Mouse (Mus musculus) thymus, adult 2 months (tissue): ENCODE measurements at regions not wholly inside any gene's neighbourhood (a gene's known extent, or its start where the extent isn't known, plus 50 kb on each side); places are given as distances from the start of the nearest gene placed in this dataset.

Source experiments
- DNase-seq: peaks from one replicate; pipeline ENCODE4 v3.0.0; 2021
- H3K27ac ChIP-seq: fragments of 200-500 bp; 2 replicates; pipeline ENCODE4 v1.5.1; 2012; ENCODE audit warnings: low read length, control low read depth; ENCODE audit not compliant: control insufficient read depth, insufficient read depth
- H3K27me3 ChIP-seq: fragments of 200-500 bp; 2 replicates; pipeline ENCODE4 v1.6.1; 2012; ENCODE audit warnings: mild to moderate bottlenecking, low read length, moderate library complexity, mixed read lengths; ENCODE audit not compliant: control insufficient read depth, insufficient read depth
- H3K36me3 ChIP-seq: fragments of 200-500 bp; 2 replicates; pipeline ENCODE4 v1.6.1; 2012; ENCODE audit warnings: mild to moderate bottlenecking, low read length, moderate library complexity; ENCODE audit not compliant: control insufficient read depth, insufficient read depth
- H3K4me1 ChIP-seq: fragments of 200-500 bp; replicated peaks from 2 replicates; pipeline ENCODE4 v1.6.1; 2012; ENCODE audit warnings: low read length; ENCODE audit not compliant: control insufficient read depth, insufficient read depth
- H3K4me3 ChIP-seq: fragments of 200-500 bp; 2 replicates; pipeline ENCODE4 v1.5.1; 2012; ENCODE audit warnings: mild to moderate bottlenecking, low read length, control low read depth, moderate library complexity; ENCODE audit not compliant: control insufficient read depth, insufficient read depth
- CTCF ChIP-seq: fragments of 200-500 bp; IDR thresholded peaks from 2 replicates; pipeline ENCODE4 v1.5.1; 2012; ENCODE audit warnings: mild to moderate bottlenecking, control low read depth, low read length, moderate library complexity, borderline replicate concordance; ENCODE audit not compliant: control insufficient read depth, poor library complexity, insufficient read depth; ENCODE audit errors: extremely low read depth
- POLR2A ChIP-seq: fragments of 200-500 bp; IDR thresholded peaks from 2 replicates; pipeline ENCODE4 v1.6.1; 2012; ENCODE audit warnings: mild to moderate bottlenecking, low read length, control low read depth, moderate library complexity; ENCODE audit not compliant: control insufficient read depth, poor library complexity, insufficient read depth; ENCODE audit errors: extremely low read depth
- WGBS: fragments of 180-500 bp; shearing (Covaris S2); methylation state at CpG from one replicate; pipeline ENCODE4 v1.1.7; 2018; 5-methylcytosine and 5-hydroxymethylcytosine counted together

DNA sequence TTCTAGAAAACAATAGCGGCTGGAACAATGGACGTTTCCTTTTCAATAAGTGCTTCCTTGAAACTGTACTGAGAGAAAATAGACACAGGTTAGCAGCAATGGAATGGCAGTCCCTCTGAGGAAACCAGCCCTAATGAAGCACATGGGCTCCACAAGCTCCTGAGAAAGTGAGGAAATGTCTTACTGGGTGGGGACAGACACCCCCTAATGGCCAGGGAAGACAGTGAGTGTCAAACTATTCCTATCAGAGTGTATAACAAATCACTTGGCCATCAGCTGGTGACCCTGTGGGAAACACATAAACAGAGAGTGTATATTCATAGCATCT is 333.9 kb downstream of the Fat4 start:
- 32% methylated on average over 2 of the region's 2 CpGs for WGBS
- Histone ChIP-seq H3K4me3 (no peak overlapping the region), H3K4me1 (no peaks in the 10 kb centered on the region), H3K27ac (no peak overlapping the region), H3K27me3 (no peaks in the 10 kb centered on the region), H3K36me3 (no peaks in the 10 kb centered on the region)
- TF ChIP-seq CTCF (no peak), POLR2A (no peak)
- no peak for DNase-seq

DNA sequence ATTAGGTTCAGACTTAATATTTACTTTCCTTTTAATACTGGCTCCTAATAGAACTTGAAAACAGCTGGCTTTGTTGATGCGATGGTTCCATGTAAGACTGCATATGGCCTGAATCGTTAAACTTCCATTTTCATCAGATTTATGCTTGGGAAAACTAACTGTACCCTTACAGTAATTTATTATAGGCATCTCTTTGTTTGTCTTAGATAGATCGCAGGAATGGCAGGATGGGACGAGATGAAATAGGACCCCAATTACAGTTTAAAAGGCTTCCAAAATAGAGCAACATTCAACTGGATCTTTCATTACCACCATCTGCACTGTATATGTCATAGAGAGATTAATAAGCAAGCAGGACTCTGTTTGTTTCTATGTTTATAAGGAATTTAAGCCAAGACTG is 335.3 kb downstream of the Fat4 start:
- DNase-seq, result no peak
- Histone ChIP-seq H3K4me1 (no peaks in the 10 kb centered on the region), H3K4me3 (no peak overlapping the region), H3K36me3 (no peaks in the 10 kb centered on the region), H3K27me3 (no peaks in the 10 kb centered on the region), H3K27ac (no peak overlapping the region)
- WGBS, result 95% methylated on average over 4 of the region's 4 CpGs
- TF ChIP-seq POLR2A (no peak), CTCF (no peak)

DNA sequence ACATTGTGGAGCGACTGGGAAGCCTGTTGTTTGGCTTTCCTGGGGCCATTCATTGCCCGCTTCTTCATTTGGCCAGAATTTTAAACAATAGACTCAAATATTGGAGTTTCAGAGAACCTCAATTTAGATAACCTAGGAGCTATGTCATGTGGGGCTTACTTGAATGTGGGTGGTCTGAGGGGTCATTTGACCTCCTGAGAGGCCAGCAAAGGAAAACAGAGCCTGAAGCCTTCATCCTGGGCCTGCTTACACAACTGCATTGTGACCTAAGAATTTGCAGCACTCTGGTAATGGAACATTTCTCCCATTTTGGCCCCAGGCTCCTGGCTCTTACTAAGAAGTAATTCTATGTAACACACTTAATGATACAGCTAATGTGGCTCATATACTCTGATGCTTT is 348.2 kb downstream of the Fat4 start:
- TF ChIP-seq POLR2A (no peak), CTCF (no peak)
- 92% methylated on average over 2 of the region's 2 CpGs for WGBS
- Histone ChIP-seq H3K36me3 (no peaks in the 10 kb centered on the region), H3K27ac (no peak overlapping the region), H3K4me1 (no peaks in the 10 kb centered on the region), H3K4me3 (no peak overlapping the region), H3K27me3 (no peaks in the 10 kb centered on the region)
- DNase-seq, result no peak

DNA sequence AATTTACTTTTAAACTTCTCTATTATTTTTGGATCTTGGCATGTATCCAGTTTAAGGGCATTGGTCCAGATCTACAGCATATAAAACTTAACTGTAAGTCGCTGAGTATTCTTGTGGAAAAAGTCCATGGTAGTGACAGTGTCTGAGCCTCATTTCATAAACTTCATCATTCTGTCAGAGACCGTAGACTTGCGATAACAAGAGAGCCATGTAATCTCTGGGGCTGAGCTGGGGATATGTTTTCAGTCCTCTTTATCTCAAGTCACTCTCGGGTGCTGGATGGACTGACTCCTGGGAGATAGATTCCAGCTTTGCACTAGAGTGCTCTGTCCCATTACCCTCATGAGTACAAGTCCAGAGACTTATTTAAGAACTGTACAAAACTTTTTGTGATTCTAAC is 362.0 kb downstream of the Fat4 start:
- Histone ChIP-seq H3K27ac (no peak overlapping the region), H3K36me3 (no peaks in the 10 kb centered on the region), H3K4me1 (no peaks in the 10 kb centered on the region), H3K4me3 (no peak overlapping the region), H3K27me3 (no peaks in the 10 kb centered on the region)
- TF ChIP-seq POLR2A (no peak), CTCF (no peak)
- 91% methylated on average over 4 of the region's 4 CpGs for WGBS
- no peak for DNase-seq

DNA sequence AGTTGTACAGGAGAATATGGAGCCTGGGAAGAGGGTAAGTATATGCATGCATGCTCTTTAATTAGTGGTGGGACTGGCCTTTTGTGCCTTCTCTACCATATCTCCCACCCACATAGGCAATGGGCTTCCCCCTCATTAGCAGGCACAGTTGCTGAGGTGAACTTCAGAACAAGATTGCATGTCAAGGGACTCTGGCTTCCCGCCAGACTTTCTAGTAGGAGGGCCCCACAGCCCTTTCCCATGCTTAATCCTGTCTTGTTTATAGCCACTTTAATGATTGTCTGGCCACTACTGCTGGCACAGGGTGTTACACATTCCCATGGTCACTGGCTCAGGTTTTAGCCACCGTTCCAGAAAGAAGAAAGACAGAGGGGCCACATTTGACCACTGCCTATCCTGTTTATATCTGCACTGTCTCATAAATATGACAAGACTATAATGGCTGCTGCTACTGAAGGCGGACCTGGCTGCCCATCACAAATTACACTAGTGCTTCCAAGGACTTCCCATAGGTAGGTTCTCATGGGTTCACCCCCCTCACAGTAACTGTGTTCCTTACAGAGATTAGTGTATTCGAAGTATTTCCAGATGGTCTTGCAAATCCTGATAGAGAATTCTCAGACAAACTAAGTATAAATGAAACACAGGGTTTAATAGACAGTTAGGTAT is 362.6 kb downstream of the Fat4 start:
- DNase-seq, result no peak
- no peaks in the 10 kb centered on the region for H3K36me3 ChIP-seq
- H3K27ac ChIP-seq, result no peak overlapping the region
- H3K4me1 ChIP-seq, result no peaks in the 10 kb centered on the region
- no peak for TF ChIP-seq POLR2A
- TF ChIP-seq CTCF, result no peak
- H3K27me3 ChIP-seq, result no peaks in the 10 kb centered on the region
- H3K4me3 ChIP-seq, result no peak overlapping the region
- 83% methylated on average over 4 of the region's 4 CpGs for WGBS

DNA sequence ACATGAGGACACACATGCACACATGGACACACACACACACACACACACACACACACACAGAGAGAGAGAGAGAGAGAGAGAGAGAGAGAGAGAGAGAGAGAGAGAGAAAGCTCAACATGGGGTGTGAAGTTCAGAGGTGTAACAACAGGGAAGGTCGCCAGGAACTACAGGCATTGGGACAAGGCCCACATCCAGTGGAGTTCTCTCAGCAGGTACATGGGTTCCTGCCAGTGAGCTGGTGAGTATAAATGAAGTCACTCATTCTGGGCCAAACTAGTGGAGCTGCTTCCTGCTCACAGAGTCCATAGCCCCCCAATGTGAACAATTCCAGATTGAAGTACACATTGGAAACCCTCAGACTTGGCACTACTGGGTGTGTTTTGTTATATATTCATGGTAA is 366.3 kb downstream of the Fat4 start:
- no peaks in the 10 kb centered on the region for H3K4me1 ChIP-seq
- H3K27me3 ChIP-seq, result no peaks in the 10 kb centered on the region
- H3K4me3 ChIP-seq, result no peak overlapping the region
- WGBS, result 94% methylated on average over 1 of the region's 1 CpGs
- DNase-seq, result no peak
- no peak for TF ChIP-seq POLR2A
- no peak for TF ChIP-seq CTCF
- no peak overlapping the region for H3K27ac ChIP-seq
- H3K36me3 ChIP-seq, result no peaks in the 10 kb centered on the region
